Mouse (Mus musculus) neural tube, embryonic 14.5 days (tissue): ENCODE data around the gene E2f7. TPM values are rescaled to one million over a fixed set of nuclear protein-coding genes. Genes with fewer than 3 reads are reported as not detected.

Experiments used
- ATAC-seq: fragments of 200-750 bp; cut with Nextera tagmentation; 2 replicates; pipeline ENCODE4 v1.8.0; 2017; ENCODE audit warnings: low read depth, mild to moderate bottlenecking, moderate TSS enrichment, moderate library complexity
- H3K27ac ChIP-seq: fragments of 300-500 bp; sonication (generic); 2 replicates; pipeline ENCODE4 v1.5.1; 2014; ENCODE audit warnings: low read depth, mild to moderate bottlenecking, control low read depth, low read length, moderate library complexity, mixed read lengths
- H3K27me3 ChIP-seq: fragments of 300-500 bp; sonication (generic); 2 replicates; pipeline ENCODE4 v1.6.1; 2014; ENCODE audit warnings: low read length; ENCODE audit not compliant: control insufficient read depth, insufficient read depth
- H3K36me3 ChIP-seq: fragments of 300-500 bp; sonication (generic); 2 replicates; pipeline ENCODE4 v1.6.1; 2014; ENCODE audit warnings: low read length, mixed read lengths; ENCODE audit not compliant: control insufficient read depth, insufficient read depth
- H3K4me1 ChIP-seq: fragments of 300-500 bp; sonication (generic); 2 replicates; pipeline ENCODE4 v1.6.1; 2014; ENCODE audit warnings: low read length; ENCODE audit not compliant: control insufficient read depth, insufficient read depth
- H3K4me2 ChIP-seq: fragments of 300-500 bp; sonication (generic); 2 replicates; pipeline ENCODE4 v1.6.1; 2014; ENCODE audit warnings: mild to moderate bottlenecking, low read depth, low read length, control low read depth
- H3K4me3 ChIP-seq: fragments of 300-500 bp; sonication (generic); 2 replicates; pipeline ENCODE4 v1.5.1; 2014; ENCODE audit warnings: low read depth, low read length, control low read depth, mixed read lengths
- H3K9ac ChIP-seq: fragments of 300-500 bp; sonication (generic); replicated peaks from 2 replicates; pipeline ENCODE4 v1.6.1; 2014; ENCODE audit warnings: low read depth, mild to moderate bottlenecking, control low read depth, low read length, mixed read lengths
- H3K9me3 ChIP-seq: fragments of 300-500 bp; sonication (generic); 2 replicates; pipeline ENCODE4 v1.6.1; 2016; ENCODE audit warnings: low read length; ENCODE audit not compliant: control insufficient read depth
- WGBS: fragments of 180-500 bp; shearing (Covaris S2); extraction: QIAGEN DNeasy Blood & Tissue Kit; methylation state at CpG from one replicate; pipeline ENCODE4 v1.1.7; 2014; 5-methylcytosine and 5-hydroxymethylcytosine counted together
- polyA plus RNA-seq: library from polyadenylated mRNA; unstranded; fragments of >200 nt; fragmentation: Nextera tagmentation; extraction: Ambion mirVana; gene quantifications from 2 replicates; pipeline ENCODE4 v1.2.1, GENCODE M21; 2014

Gene E2f7
- polyA plus RNA-seq, 1 experiment from 2014 or later, result 6.2 TPM

DNA sequence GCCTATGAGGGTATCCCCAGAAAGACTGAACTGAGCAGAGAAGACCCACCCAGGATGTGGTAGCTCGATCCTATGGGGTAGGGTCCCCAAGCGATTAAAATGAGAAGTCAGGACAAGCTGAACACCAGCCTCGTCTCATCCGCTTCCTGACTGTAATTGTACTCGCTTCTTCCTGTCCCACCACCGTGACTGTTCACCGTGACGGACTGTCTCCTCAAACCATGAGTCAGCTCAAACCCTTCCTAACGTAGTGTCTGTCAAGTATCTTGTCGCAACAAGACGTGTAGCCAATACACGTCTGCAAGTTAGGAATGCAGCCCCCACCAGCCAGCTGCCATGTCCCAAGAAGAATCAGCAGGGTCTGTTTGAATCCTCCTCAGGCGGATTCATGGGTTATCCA lies 18.2 kb downstream of the E2f7 start:
- Histone ChIP-seq H3K9ac (no peak overlapping the region), H3K27ac (no peak overlapping the region), H3K27me3 (no peaks in the 10 kb centered on the region), H3K9me3 (0 out of 2 replicates have a peak, but pooled peaks cover 3% of the 10 kb centered on the region), H3K4me1 (no peaks in the 10 kb centered on the region), H3K4me2 (no peak overlapping the region), H3K36me3 (no peaks in the 10 kb centered on the region; the same call in 1 of the 2 replicates), H3K4me3 (no peak overlapping the region)
- ATAC-seq, result no peak
- WGBS, result 94% methylated on average over 13 of the region's 13 CpGs

- Histone ChIP-seq H3K36me3 (no peaks in the 10 kb centered on the region), H3K4me3 (no peak overlapping the region)
These were observed 24.3 kb downstream of the E2f7 start for GRCm38 (mm10) chr10:110769538-110769937.

GRCm38 (mm10) chr10:110773201-110773600 lies 28.0 kb downstream of the E2f7 start:
- Histone ChIP-seq H3K9me3 (no peaks in the 10 kb centered on the region), H3K4me3 (no peak overlapping the region), H3K9ac (no peak overlapping the region), H3K4me1 (no peaks in the 10 kb centered on the region), H3K27ac (no peak overlapping the region), H3K4me2 (no peak overlapping the region), H3K36me3 (no peaks in the 10 kb centered on the region), H3K27me3 (no peaks in the 10 kb centered on the region)
- WGBS, result 69% methylated on average over 12 of the region's 12 CpGs
- ATAC-seq, result peak; percentile 28; the same call in 1 of the 2 replicates

More at GRCm38 (mm10) chr10:110769538-110769937, 24.3 kb downstream of the E2f7 start:
- 74% methylated on average over 10 of the region's 10 CpGs for WGBS
- Histone ChIP-seq H3K27me3 (no peaks in the 10 kb centered on the region), H3K9me3 (no peaks in the 10 kb centered on the region), H3K27ac (no peak overlapping the region; the same call in 1 of the 2 replicates), H3K4me1 (no peaks in the 10 kb centered on the region), H3K4me2 (no peak overlapping the region), H3K9ac (no peak overlapping the region)
- ATAC-seq, result no peak

- no peak overlapping the region for H3K27ac ChIP-seq
- 95% methylated on average over 14 of the region's 14 CpGs for WGBS
- no peak overlapping the region for H3K9ac ChIP-seq
- no peaks in the 10 kb centered on the region for H3K27me3 ChIP-seq
- H3K36me3 ChIP-seq, result no peaks in the 10 kb centered on the region
- no peak overlapping the region for H3K4me3 ChIP-seq
- ATAC-seq, result no peak
- H3K9me3 ChIP-seq, result no peaks in the 10 kb centered on the region
- H3K4me1 ChIP-seq, result no peaks in the 10 kb centered on the region
- no peak overlapping the region for H3K4me2 ChIP-seq
These were observed 28.6 kb downstream of the E2f7 start for GRCm38 (mm10) chr10:110773878-110774277.

DNA sequence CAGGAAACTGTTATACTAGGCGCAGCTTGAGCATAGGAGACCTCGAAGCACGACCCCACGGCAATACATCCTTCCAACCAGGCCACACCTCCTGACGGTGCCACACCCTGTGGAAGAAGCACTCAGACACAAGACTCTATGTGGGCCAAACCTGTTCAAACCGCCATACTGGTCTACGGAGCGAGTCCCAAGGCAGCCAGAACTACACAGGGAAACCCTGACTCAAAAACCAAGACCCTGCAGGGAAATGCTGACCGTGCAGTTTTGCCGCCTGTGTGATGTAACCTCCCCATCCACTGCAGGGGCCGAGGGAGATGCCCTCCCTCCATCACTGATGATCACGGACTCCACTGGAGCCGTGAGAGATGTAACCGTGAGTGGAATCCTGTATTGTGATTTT lies 36.5 kb downstream of the E2f7 start:
- H3K9me3 ChIP-seq, result no peaks in the 10 kb centered on the region

GRCm38 (mm10) chr10:110782655-110783054 lies 37.4 kb downstream of the E2f7 start:
- no peak for ATAC-seq
- no peak overlapping the region for H3K27ac ChIP-seq
- H3K9ac ChIP-seq, result no peak overlapping the region
- no peaks in the 10 kb centered on the region for H3K27me3 ChIP-seq
- peaks cover 5% of the 10 kb centered on the region; the same call in 1 of the 2 replicates for H3K36me3 ChIP-seq
- H3K4me2 ChIP-seq, result no peak overlapping the region
- no peak overlapping the region for H3K4me3 ChIP-seq
- no peaks in the 10 kb centered on the region for H3K4me1 ChIP-seq
- 79% methylated on average over 10 of the region's 10 CpGs for WGBS
- H3K9me3 ChIP-seq, result no peaks in the 10 kb centered on the region

More for the DNA sequence above, 36.5 kb downstream of the E2f7 start:
- H3K27ac ChIP-seq, result no peak overlapping the region
- H3K9ac ChIP-seq, result no peak overlapping the region
- H3K4me2 ChIP-seq, result no peak overlapping the region
- no peak overlapping the region for H3K4me3 ChIP-seq
- no peaks in the 10 kb centered on the region for H3K27me3 ChIP-seq
- 92% methylated on average over 14 of the region's 14 CpGs for WGBS
- no peaks in the 10 kb centered on the region for H3K4me1 ChIP-seq
- no peak for ATAC-seq
- peaks cover 5% of the 10 kb centered on the region; the same call in 1 of the 2 replicates for H3K36me3 ChIP-seq

- ATAC-seq, result no peak
- H3K4me3 ChIP-seq, result no peak overlapping the region
- H3K27ac ChIP-seq, result no peak overlapping the region
- no peaks in the 10 kb centered on the region for H3K36me3 ChIP-seq
- no peak overlapping the region for H3K4me2 ChIP-seq
- H3K9me3 ChIP-seq, result no peaks in the 10 kb centered on the region
- WGBS, result 77% methylated on average over 12 of the region's 12 CpGs
- H3K27me3 ChIP-seq, result no peaks in the 10 kb centered on the region
- H3K9ac ChIP-seq, result no peak overlapping the region
- H3K4me1 ChIP-seq, result no peaks in the 10 kb centered on the region
These were observed 43.0 kb downstream of the E2f7 start for GRCm38 (mm10) chr10:110788049-110788752.

- H3K4me1 ChIP-seq, result no peaks in the 10 kb centered on the region
- 85% methylated on average over 8 of the region's 8 CpGs for WGBS
- no peak overlapping the region for H3K4me2 ChIP-seq
- H3K27me3 ChIP-seq, result no peaks in the 10 kb centered on the region
- H3K4me3 ChIP-seq, result no peak overlapping the region
- ATAC-seq, result no peak
- no peaks in the 10 kb centered on the region for H3K9me3 ChIP-seq
- H3K36me3 ChIP-seq, result no peaks in the 10 kb centered on the region
- no peak overlapping the region for H3K9ac ChIP-seq
- H3K27ac ChIP-seq, result no peak overlapping the region
These were observed 44.4 kb downstream of the E2f7 start for GRCm38 (mm10) chr10:110789683-110790082.

- Histone ChIP-seq H3K27ac (no peak overlapping the region), H3K36me3 (no peaks in the 10 kb centered on the region), H3K4me1 (no peaks in the 10 kb centered on the region), H3K27me3 (no peaks in the 10 kb centered on the region), H3K9me3 (no peaks in the 10 kb centered on the region), H3K9ac (no peak overlapping the region), H3K4me3 (no peak overlapping the region), H3K4me2 (no peak overlapping the region)
- WGBS, result 83% methylated on average over 8 of the region's 8 CpGs
- no peak for ATAC-seq
These were observed 48.0 kb downstream of the E2f7 start for GRCm38 (mm10) chr10:110793150-110793787.
